ENCODE assay signal across 19 mouse cellular contexts in the genomic region with DNA sequence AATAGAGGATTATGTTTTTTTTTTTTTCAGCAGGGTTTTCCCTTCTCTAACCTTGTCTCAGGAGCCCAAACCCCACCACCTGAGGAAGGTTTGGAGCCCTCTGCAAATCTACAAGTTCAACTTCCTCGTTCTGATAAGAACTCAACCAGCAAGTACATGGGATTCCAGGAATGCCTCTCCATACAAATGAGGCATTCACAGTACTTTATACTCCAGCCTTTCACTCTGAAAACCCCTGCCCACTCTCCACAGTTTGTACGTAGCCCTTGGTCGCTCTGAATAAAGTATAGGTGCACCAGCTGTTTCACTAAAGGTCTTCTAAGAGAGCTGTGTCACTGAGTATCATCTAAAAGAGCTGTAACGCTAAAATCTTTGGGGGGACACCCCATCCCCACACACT.
"Had no signal": no experiment of that assay in that cellular context is flagged by ENCODE, and none has a peak within 500 bp of the region (broad histone marks: within the 10 kb centered on the region; RNA-seq: fewer than 3 reads in every experiment).

No protein-coding gene starts in this region.

- H3K27ac ChIP-seq: left cerebral cortex, adult 2 months; liver, embryonic 13.5 days; midbrain, embryonic 12.5 days; stomach, postnatal 0 days had no signal

- H3K27me3 ChIP-seq: liver, embryonic 13.5 days; midbrain, embryonic 12.5 days had no signal

- H3K4me1 ChIP-seq: liver, embryonic 13.5 days; midbrain, embryonic 12.5 days had no signal

- H3K9ac ChIP-seq: liver, embryonic 13.5 days; midbrain, embryonic 12.5 days had no signal

- H3K9me3 ChIP-seq: liver, embryonic 13.5 days; midbrain, embryonic 12.5 days had no signal

- DNase-seq: kidney, adult 18-20 months; kidney, adult 9 months; kidney, postnatal 10 days; kidney, postnatal 36 days; layer of hippocampus, postnatal 36 days; liver, embryonic 13.5 days; lung, adult 2 months; right cerebral cortex, adult 18-20 months; right cerebral cortex, postnatal 14 days; right cerebral cortex, postnatal 4 days; thymus, adult 2 months; thymus, postnatal 14 days; thymus, postnatal 4 days had no signal

- ATAC-seq: intestine, embryonic 16.5 days; midbrain, embryonic 16.5 days had no signal

- H3K36me3 ChIP-seq: liver, embryonic 13.5 days; midbrain, embryonic 12.5 days had no signal

- H3K4me2 ChIP-seq: liver, embryonic 13.5 days; midbrain, embryonic 12.5 days had no signal

- H3K4me3 ChIP-seq: left cerebral cortex, adult 2 months; liver, embryonic 13.5 days; midbrain, embryonic 12.5 days; myocyte had no signal
